Mouse (Mus musculus) megakaryocyte, adult 5-6 weeks (primary cell): Measurements from ENCODE around the gene Kcna7. TPM values are rescaled to one million over a fixed set of nuclear protein-coding genes. Genes with fewer than 3 reads are reported as not detected.
A peak's percentile ranks its signal among the peaks of the same experiment; 100 is the strongest.
"Not testable (repeated sequence)": the region's sequence is repeated elsewhere in the genome, so short reads cannot be mapped to it uniquely, and the experiment has no call there.

Experiments
- ATAC-seq: 2 replicates; pipeline ENCODE4 v1.8.0; 2016; ENCODE audit warnings: mild to moderate bottlenecking, inconsistent platforms; ENCODE audit not compliant: poor library complexity, severe bottlenecking
- total RNA-seq, 2 experiments: library from RNA; stranded (forward) in 1 of 2; stranded (reverse) in 1 of 2; fragments of 153-499, 151-499 nt in 1 of 2; fragments of 221-1000, 200-1000 nt in 1 of 2; gene quantifications; 2 replicates each; pipeline versions ENCODE4 v1.2.3 to v1.2.4; 2015 to 2017

The Kcna7 gene
- total RNA-seq (2015), result not detected in 2 replicates
- total RNA-seq (2017), result not detected in 2 replicates

DNA sequence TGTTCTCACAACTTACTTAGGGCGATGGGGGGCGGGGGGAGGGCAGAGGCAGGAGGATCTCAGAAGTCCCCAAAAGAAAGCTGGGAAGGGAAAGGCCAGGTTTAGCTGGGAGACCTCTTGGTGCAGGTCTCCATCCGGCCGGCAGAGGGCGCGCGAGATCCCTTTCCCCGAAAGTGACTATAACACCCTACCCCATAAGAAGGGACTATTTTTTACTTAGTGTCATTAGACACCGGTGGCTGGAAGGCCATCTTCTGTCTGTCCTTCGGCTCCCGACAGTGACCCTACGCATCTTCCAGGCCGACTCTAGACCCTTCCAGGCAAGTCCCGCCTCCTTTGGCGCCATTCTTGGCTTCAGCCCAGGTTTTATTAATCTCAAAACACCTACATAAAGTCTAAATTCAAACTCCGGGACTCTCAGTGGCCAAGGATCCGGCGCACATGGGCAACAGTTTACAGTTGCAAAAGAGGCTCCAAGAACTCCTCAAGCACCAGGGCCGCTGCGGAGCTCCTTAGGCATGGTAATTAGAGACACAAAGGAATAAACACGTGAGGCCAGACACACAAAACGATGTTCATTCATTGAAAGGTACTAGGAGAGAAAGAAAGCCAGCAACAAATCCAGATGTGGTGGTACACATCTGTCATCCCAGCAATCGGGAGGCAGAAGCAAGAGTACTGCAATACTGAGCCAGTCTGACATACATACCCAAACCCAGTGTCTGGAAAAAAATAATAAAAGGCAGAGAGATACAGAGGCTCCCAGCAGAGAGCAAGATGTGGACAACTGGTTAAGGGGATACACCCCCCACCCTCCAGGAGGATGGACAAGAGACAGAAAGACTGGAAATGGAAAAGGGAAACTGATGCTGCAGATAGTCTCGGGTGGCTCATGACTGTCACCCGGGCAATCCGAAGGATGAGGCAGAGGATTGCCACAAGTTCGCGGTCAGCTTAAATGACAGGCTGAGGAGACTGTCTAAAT is at the start of gene Kcna7:
Kcna7 (plus strand) TSS at position 563 of the 985 bp plus-strand sequence.
- ATAC-seq, result peak; percentile 83

DNA sequence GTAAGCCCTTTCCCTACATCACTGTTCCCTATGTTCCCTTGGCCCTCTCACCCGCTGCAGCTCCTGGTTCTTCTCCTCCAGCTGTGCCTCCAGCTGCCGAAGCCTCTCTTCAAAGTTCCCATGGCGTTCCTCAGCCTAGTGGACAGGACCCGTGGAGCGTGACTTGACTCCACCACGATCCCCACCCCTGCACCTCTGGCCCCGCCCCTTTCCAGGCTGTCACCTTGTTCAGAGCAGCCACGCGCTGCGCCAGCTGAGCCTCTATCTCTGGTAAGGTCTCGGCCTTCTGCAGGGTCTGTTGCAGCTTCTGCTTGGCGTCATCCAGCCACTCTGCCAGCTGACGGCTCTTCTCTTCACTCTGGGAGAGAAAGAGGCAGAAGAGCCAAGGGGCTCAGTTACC is 49.4 kb upstream of the Kcna7 start:
- ATAC-seq, result no peak

DNA sequence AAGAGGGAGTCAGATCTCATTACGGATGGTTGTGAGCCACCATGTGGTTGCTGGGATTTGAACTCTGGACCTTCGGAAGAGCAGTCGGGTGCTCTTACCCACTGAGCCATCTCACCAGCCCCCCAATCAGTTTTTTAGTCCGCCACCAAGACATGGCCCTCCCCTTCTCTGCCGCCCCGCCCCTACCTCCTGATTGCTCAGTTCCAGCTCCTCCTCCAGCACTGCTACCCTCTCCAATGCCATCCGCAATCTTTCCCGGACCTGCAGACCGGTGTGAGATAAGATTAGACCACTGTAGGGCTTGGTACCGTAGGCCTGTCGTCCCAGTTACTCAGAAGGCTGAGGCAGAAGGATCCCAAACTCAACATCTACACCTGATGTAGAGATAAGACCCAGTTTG is 46.4 kb upstream of the Kcna7 start:
- not testable (repeated sequence) for ATAC-seq

DNA sequence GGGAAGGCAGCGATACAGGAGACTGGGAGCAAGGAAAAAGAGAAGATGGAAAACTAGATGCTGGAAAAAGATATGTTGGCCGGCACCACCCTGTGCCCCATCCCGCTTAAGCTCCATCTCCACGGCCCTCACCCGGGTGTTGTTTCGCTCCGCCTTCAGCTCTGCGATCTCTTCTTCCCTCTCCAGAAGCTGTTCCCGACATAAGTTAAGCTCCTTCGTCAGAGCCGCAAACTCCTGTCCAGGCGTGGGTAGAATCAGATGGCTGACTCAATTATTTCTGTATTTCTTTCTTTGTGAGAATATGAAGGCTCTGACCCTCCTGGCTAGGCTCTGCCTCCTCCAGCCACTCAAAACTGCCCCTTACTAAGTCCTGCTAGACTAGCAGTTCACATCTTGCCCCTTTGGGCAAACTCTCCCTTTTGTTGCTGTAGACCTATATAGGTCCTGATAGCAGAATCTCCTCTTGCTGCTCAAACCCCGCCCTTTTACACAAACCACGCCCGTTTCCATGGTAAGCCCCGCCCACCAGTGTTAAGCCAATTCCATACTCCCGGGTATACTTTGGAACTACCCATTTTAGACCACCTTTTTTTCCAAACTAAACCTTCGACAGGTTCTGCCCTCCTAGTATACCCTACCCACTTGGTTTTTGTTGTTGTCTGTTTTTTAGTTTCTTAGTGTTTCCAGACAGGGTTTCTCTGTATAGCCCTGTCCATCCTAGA is 44.9 kb upstream of the Kcna7 start:
- no peak for ATAC-seq

GRCm38 (mm10) chr7:45361243-45361804 is 44.1 kb upstream of the Kcna7 start:
- peak; percentile 82 for ATAC-seq

DNA sequence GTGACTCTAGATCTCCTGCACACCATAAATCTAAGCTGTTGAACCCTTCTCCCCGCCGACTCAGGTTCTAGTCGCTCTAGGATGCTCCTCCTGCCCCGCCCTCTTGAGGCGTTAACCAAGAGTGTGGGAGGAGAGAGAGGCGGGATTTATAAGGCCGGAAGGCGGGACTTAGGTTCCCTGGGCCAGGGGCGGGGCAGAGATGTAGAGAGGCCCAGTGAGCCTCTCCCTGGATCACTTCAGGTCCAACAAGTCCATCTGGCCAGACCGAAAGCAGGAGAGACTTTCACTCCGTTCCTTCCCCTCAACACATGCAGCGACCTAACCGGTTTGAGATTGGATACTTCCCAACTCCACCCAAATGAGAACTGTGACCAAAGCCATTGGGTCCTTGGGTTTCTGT is 42.7 kb upstream of the Kcna7 start:
- ATAC-seq, result no peak

DNA sequence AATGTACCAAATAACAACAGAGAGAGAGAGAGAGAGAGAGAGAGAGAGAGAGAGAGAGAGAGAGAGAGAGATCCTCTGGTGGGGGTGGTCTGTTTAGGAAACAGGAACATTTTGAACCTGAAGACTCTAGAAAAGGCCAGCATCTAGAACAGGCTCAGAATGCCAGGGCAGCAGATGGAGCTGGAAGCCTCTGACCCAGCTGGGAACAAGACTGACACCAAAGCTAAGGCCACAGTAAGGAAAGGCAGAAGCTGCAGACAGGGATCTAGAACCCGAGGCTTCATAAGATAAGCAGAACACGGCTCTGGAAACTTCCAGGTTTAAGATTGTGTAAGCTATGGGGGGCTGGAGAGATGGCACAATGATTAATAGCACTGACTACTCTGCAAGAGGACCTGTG is 41.5 kb upstream of the Kcna7 start:
- no peak for ATAC-seq

GRCm38 (mm10) chr7:45365742-45366651 is 39.5 kb upstream of the Kcna7 start:
- ATAC-seq, result no peak

DNA sequence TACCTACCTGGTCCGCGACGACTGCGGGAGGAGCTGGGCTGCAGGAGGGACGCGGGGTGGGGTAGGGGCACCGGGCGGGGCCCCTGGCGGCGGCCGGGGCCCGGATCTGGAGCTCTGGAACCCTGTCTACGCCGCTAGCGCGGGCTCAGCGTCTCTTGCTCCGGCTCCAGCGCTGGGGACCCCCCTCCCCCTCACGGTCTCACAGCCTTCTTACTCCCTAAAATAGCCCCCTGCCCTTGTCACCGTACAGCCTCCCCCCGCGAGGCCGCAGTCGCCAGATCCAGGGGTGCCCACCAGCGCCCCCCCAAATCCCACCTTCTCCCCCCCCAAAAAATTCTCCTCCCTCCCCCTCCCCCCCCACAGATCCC is 38.8 kb upstream of the Kcna7 start, which contains the start of gene Ppfia3:
Ppfia3 (minus strand) TSS at position 368 of the 368 bp plus-strand sequence.
- no peak for ATAC-seq

DNA sequence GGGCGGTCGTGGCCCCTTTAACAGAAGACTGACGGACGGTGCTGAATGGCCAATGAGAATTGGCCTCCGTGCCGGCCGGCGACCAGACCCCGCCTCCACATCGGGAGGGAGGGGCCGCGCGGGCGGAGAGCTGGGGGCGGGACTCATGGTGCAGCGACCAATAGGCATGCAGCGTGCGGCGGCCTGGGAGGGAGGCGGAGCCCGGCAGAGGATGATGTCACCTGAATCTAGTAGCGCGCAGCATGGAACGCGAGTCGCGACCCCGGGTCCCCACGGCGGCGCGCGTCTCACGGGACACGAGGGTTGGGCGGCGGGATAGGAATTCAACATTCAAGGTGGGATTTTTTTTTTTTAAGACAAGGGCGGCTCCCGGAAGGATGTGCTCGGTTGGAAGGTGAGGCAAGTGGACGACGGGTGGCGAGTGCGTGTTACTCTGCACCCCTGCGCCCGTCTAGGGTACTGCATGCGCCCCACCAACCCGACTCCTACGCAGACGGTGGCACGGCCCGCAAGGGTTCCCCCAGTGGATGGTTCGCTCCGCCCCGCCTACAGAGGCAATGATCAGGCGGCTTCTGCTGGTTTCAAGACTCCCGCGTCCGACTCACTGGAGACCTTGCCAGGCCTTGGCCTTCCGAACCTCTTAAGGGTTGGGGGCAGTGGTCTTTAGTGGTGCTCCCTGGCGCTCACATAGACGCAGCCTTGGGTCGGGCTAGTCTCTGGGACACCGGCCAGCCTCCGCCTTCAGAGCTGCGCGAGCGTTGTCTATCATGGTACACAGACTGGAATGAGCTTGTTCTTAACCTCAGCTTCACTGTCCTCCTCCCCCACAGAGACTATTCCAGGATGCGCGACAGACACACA is 38.2 kb upstream of the Kcna7 start:
- peak; percentile 86 for ATAC-seq

GRCm38 (mm10) chr7:45368178-45368577 is 37.3 kb upstream of the Kcna7 start:
- no peak for ATAC-seq

- ATAC-seq, result no peak
Measured at GRCm38 (mm10) chr7:45369022-45369745, 36.3 kb upstream of the Kcna7 start.

DNA sequence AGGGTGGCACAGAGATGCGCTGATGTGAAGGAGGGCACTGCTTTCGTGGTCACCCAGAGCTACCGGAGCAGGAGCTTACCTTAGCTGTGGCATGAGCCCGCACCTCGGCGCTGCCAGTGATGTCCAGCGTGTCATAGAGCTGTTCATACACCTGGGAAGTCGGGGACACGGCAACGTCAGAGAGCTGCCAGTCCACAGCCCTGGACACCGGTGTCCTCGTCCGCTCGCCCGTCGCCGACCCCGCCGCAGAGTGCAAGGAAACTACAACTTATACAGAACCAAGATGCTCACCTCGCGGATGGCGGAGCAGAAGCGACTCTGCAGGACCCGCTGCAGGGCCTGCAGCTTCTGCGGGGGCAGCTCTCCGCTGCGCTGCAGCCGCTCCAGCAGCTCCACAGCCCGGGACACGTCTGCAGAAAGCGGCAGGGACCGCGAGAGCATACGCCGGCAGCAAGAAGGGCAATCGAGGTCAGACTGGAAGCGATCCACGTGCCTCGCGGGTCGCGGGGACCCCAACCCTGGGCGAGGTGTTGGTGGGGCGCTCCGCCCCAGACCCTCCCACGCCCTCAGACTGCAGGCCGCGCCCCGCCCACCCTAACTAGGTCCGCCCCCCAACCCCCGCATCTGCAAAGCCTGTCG is 35.5 kb upstream of the Kcna7 start:
- no peak for ATAC-seq

DNA sequence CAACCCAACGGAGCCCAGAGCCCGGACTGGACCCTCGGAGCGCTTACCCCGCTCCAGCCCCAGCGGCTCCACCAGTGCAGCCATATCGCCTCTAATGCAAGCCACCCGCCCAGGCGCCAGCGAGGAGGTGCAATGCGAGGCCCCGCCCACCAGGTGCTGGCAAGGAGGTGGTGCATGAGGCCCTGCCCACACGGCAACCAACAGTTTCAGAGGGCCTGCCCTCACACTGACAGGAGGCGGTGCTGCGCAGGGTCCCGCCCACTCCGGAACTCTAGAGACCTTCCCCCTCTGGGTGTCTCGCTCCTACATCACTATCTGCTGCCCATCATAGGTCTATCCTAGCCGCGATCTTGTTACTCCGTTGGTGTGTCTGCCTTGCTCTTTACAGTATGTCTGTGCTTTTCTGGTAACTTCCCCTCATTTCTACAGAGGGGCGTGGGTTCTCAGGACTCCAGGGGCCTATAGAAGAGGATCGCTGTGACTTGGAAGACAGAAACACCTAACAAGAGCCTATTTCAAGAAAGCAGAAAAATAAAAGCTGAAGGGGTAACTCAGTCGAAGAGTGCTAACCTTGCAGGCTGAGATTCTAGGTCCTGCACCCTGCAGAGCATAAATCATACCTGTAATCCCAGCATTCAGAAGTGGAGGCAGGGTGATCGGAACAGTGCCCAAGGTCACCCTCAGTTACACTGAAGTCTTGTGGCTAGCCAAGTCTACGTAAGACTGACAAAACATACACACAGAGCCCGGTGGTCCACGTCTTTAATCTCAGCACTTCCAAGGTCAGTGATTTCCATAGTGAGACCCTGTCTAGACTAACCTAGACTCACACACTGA is 34.8 kb upstream of the Kcna7 start, which contains the start of gene Lin7b:
Lin7b (minus strand) TSS at position 109 of the 837 bp plus-strand sequence.
- ATAC-seq, result peak; percentile 73

- no peak for ATAC-seq
Measured at GRCm38 (mm10) chr7:45372371-45372770, 33.1 kb upstream of the Kcna7 start.

DNA sequence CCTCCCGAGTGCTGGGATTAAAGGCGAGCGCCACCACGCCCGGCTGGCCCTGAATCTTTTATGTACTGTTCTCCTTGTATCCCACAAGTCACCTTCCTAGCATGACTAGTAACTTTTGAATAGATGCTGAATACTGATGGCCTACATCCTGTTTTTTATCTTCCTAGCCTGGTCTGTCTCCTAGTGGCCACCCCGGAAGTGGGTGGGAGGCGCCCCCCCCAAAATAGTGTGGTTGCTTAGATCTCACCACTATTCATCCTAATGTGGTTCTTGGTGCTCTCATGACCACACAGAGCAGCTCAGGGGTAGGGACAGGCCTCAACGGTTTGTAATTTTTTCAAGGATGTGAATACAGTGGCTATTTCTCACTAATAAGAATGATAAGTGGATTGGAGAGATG is 30.8 kb upstream of the Kcna7 start:
- no peak for ATAC-seq

GRCm38 (mm10) chr7:45376057-45376456 is 29.4 kb upstream of the Kcna7 start:
- no peak for ATAC-seq
